ENCODE assay signal across 25 mouse cellular contexts in genomic region chr13:97555312-97555711, GRCm38 (mm10).
DNase-seq lines count a peak whose midpoint lies in the region; ATAC-seq and TF ChIP-seq lines count a peak whose summit lies in the region.
"Had no signal": no experiment of that assay in that cellular context is flagged by ENCODE, and none has a peak within 500 bp of the region (broad histone marks: within the 10 kb centered on the region; RNA-seq: fewer than 3 reads in every experiment).

No protein-coding gene starts in this region.

- no peak overlapping the region for H3K9ac ChIP-seq in hindbrain, embryonic 11.5 days (ENCODE audit: low read depth, low read length)

- no peak for DNase-seq in left cerebral cortex, adult 2 months (ENCODE audit: extremely low spot score in 1 of 2, low spot score in 2 of 2)
- DNase-seq in left cerebral cortex, adult 8-10 months (ENCODE audit: low spot score in 2 of 2): no peak
- peak; percentile 41 for DNase-seq in ES-CJ7 (ENCODE audit: low read depth, low spot score)
- peak; percentile 66 for DNase-seq in R1 (ENCODE audit: low read depth, low spot score)
- peak; percentile 38 for DNase-seq in ZHBTc4 (ENCODE audit: low read depth, low spot score)
- no peak for DNase-seq in hindbrain, embryonic 11.5 days (ENCODE audit: low spot score)
- DNase-seq in spleen, postnatal 36 days (ENCODE audit: low spot score in 2 of 2): no peak
- DNase-seq: adrenal gland, adult 2 months; adrenal gland, adult 8-10 months; adrenal gland, postnatal 10 days; adrenal gland, postnatal 14 days; adrenal gland, postnatal 25 days; adrenal gland, postnatal 36 days; B cell, adult 2 months; cerebellum, adult 11 months; cerebellum, adult 11-12 months; cerebellum, adult 18-20 months; cerebellum, adult 2 months; cerebellum, adult 8-10 months had no signal

- H3K27me3 ChIP-seq in hindbrain, embryonic 11.5 days (ENCODE audit: control insufficient read depth, insufficient read depth, low read length): no peaks in the 10 kb centered on the region
- H3K27me3 ChIP-seq: CH12.LX, Patski had no signal

- no peaks in the 10 kb centered on the region for H3K36me3 ChIP-seq in hindbrain, embryonic 11.5 days (ENCODE audit: control insufficient read depth, insufficient read depth, low read length)
- H3K36me3 ChIP-seq: G1E had no signal

- H3K4me2 ChIP-seq in hindbrain, embryonic 11.5 days (replicated peaks; ENCODE audit: low read depth, low read length): no peak overlapping the region

- no peak for ATAC-seq in hindbrain, embryonic 11.5 days (ENCODE audit: low FRiP score)
- ATAC-seq in inflammation-experienced regulatory T-cells, adult 6 months: no peak
- ATAC-seq: activated CD4-positive, CD25-positive, alpha-beta regulatory T cell, adult 4 months; CD4-positive, CD25-positive, alpha-beta regulatory T cell, adult 4 months; Patski had no signal

- no peak overlapping the region for H3K4me3 ChIP-seq in left cerebral cortex, adult 2 months
- H3K4me3 ChIP-seq in hindbrain, embryonic 11.5 days (ENCODE audit: low read depth, low read length): no peak overlapping the region

- H3K9me3 ChIP-seq in hindbrain, embryonic 11.5 days (ENCODE audit: control insufficient read depth, low read length): no peaks in the 10 kb centered on the region
- H3K9me3 ChIP-seq: G1E had no signal

- intact Hi-C loops in left cerebral cortex, adult 2 months (cut with DNase I): loop anchor here (10.0 kb wide), 1 partner anchor 219 kb away; no protein-coding TSS in a partner anchor

- no peak for TF ChIP-seq CTCF in left cerebral cortex, adult 2 months (IDR thresholded peaks at IDR 0.05)

- H3K4me1 ChIP-seq in hindbrain, embryonic 11.5 days (replicated peaks; ENCODE audit: control insufficient read depth, insufficient read depth, low read length): no peaks in the 10 kb centered on the region

- peak overlapping the region; percentile 80; the same call in 1 of the 2 replicates for H3K27ac ChIP-seq in left cerebral cortex, adult 2 months
- H3K27ac ChIP-seq in hindbrain, embryonic 11.5 days (ENCODE audit: low read depth, low read length): no peak overlapping the region

- 86% methylated on average over 3 of the region's 3 CpGs for WGBS in hindbrain, embryonic 11.5 days

Comparison
In these comparisons a context has a peak if more than half of its experiments do, and no peak if none do; other contexts are left out.
1. DNase-seq: peak in ES-CJ7 (single experiment), R1 (single experiment) and ZHBTc4 (single experiment); none in left cerebral cortex, adult 2 months (0 of 2), left cerebral cortex, adult 8-10 months (0 of 2), hindbrain, embryonic 11.5 days (single experiment) and spleen, postnatal 36 days (0 of 2).